Mouse (Mus musculus): ENCODE data around the gene Alpk3. TPM values are rescaled to one million over a fixed set of nuclear protein-coding genes. Genes with fewer than 3 reads are reported as not detected.

The Alpk3 gene
- polyA plus RNA-seq, 1 experiment from 2014 or later, result 0.08 TPM

- ATAC-seq (no peak), DNase-seq (no peak)
- Histone ChIP-seq H3K4me1 (ENCODE audit: insufficient read depth) (peaks cover 22% of the 10 kb centered on the region), H3K27ac (ENCODE audit: low read depth) (no peak overlapping the region), H3K36me3 (replicated peaks; ENCODE audit: insufficient read depth, low read length) (no peaks in the 10 kb centered on the region), H3K4me3 (ENCODE audit: low read depth, low read length) (no peak overlapping the region), H3K9ac (replicated peaks) (no peak overlapping the region), H3K9me3 (ENCODE audit: low read length) (no peaks in the 10 kb centered on the region), H3K4me2 (ENCODE audit: low read depth, low read length) (no peak overlapping the region), H3K27me3 (ENCODE audit: insufficient read depth, low read length) (no peaks in the 10 kb centered on the region)
- TF ChIP-seq CTCF (IDR thresholded peaks at IDR 0.05; ENCODE audit: low read depth), result no peak
- no peak for TF ChIP-seq EP300 (IDR thresholded peaks at IDR 0.05; ENCODE audit: low read depth)
- 76% methylated on average over 11 of the region's 11 CpGs for WGBS (ENCODE audit: insufficient replicate concordance)
These were observed 4.5 kb downstream of the Alpk3 start for GRCm38 (mm10) chr7:81061936-81062335.

- Histone ChIP-seq H3K4me3 (ENCODE audit: low read depth, low read length) (no peak overlapping the region), H3K27ac (ENCODE audit: low read depth) (no peak overlapping the region), H3K4me2 (ENCODE audit: low read depth, low read length) (no peak overlapping the region), H3K4me1 (ENCODE audit: insufficient read depth) (peaks cover 9% of the 10 kb centered on the region), H3K27me3 (ENCODE audit: insufficient read depth, low read length) (no peaks in the 10 kb centered on the region), H3K36me3 (replicated peaks; ENCODE audit: insufficient read depth, low read length) (no peaks in the 10 kb centered on the region), H3K9ac (replicated peaks) (no peak overlapping the region), H3K9me3 (ENCODE audit: low read length) (no peaks in the 10 kb centered on the region)
- ATAC-seq, result no peak
- TF ChIP-seq EP300 (IDR thresholded peaks at IDR 0.05; ENCODE audit: low read depth), result no peak
- no peak for TF ChIP-seq CTCF (IDR thresholded peaks at IDR 0.05; ENCODE audit: low read depth)
- WGBS (ENCODE audit: insufficient replicate concordance), result 82% methylated on average over 9 of the region's 9 CpGs
- DNase-seq, result no peak
These were observed 5.9 kb downstream of the Alpk3 start for GRCm38 (mm10) chr7:81063332-81063731.

DNA sequence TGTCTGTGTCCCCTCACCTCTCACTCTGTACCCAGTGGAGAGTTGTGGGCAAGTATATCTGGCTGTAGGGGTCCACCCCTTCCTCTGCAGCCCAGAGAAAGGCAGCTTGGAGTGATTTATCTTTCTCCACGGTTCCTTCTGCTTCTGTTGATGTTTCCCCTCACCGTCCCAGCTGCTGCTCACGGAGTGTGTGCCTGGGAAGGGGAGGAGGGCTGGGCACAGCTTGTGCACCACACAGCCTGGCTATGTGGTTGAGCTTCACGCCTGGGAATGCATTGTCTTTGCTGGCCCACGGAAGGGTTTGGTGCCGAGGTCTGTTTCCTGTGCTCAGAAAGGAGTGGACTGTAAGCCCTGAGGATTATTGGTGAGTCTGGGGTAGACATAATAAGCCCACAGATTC is 9.3 kb downstream of the Alpk3 start:
- Histone ChIP-seq H3K4me2 (ENCODE audit: low read depth, low read length) (no peak overlapping the region), H3K9me3 (ENCODE audit: low read length) (no peaks in the 10 kb centered on the region), H3K36me3 (replicated peaks; ENCODE audit: insufficient read depth, low read length) (no peaks in the 10 kb centered on the region), H3K27me3 (ENCODE audit: insufficient read depth, low read length) (no peaks in the 10 kb centered on the region), H3K27ac (ENCODE audit: low read depth) (no peak overlapping the region), H3K4me3 (ENCODE audit: low read depth, low read length) (no peak overlapping the region), H3K9ac (replicated peaks) (no peak overlapping the region), H3K4me1 (ENCODE audit: insufficient read depth) (no peaks in the 10 kb centered on the region)
- no peak for DNase-seq
- ATAC-seq, result no peak
- TF ChIP-seq CTCF (IDR thresholded peaks at IDR 0.05; ENCODE audit: low read depth) (no peak), EP300 (IDR thresholded peaks at IDR 0.05; ENCODE audit: low read depth) (no peak)
- WGBS (ENCODE audit: insufficient replicate concordance), result 16% methylated on average over 6 of the region's 6 CpGs

DNA sequence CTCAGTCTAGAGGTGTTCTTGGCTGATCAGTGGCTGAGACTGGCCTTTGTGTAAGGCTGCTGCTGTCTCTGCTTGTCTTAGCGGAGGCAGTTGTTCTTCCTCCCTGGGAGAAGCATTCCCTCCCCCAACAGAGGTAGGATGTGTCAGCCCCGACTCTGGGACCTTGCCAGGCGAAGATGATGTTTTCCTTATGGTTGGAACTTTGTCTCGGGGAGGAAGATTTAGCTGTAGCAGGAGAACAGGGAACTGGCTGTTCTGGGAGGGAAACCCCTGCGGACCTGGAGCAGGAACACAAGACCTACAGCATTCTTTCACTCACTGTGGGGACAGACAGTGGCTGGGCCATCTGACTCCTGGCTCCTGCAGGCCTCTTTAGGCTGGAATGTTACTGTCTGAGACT is 15.1 kb downstream of the Alpk3 start:
- no peak for DNase-seq
- peaks cover 19% of the 10 kb centered on the region for H3K4me1 ChIP-seq (ENCODE audit: insufficient read depth)
- no peak overlapping the region for H3K4me2 ChIP-seq (ENCODE audit: low read depth, low read length)
- no peak overlapping the region for H3K4me3 ChIP-seq (ENCODE audit: low read depth, low read length)
- 69% methylated on average over 5 of the region's 5 CpGs for WGBS (ENCODE audit: insufficient replicate concordance)
- ATAC-seq, result no peak
- no peaks in the 10 kb centered on the region for H3K27me3 ChIP-seq (ENCODE audit: insufficient read depth, low read length)
- TF ChIP-seq CTCF (IDR thresholded peaks at IDR 0.05; ENCODE audit: low read depth) (no peak), EP300 (IDR thresholded peaks at IDR 0.05; ENCODE audit: low read depth) (no peak)
- H3K36me3 ChIP-seq (replicated peaks; ENCODE audit: insufficient read depth, low read length), result no peaks in the 10 kb centered on the region
- H3K9me3 ChIP-seq (ENCODE audit: low read length), result no peaks in the 10 kb centered on the region
- H3K9ac ChIP-seq (replicated peaks), result no peak overlapping the region
- no peak overlapping the region for H3K27ac ChIP-seq (ENCODE audit: low read depth)

GRCm38 (mm10) chr7:81073273-81073672 is 15.9 kb downstream of the Alpk3 start:
- ATAC-seq, result no peak
- Histone ChIP-seq H3K27ac (ENCODE audit: low read depth) (no peak overlapping the region), H3K4me2 (ENCODE audit: low read depth, low read length) (no peak overlapping the region), H3K4me1 (ENCODE audit: insufficient read depth) (peaks cover 19% of the 10 kb centered on the region), H3K36me3 (replicated peaks; ENCODE audit: insufficient read depth, low read length) (no peaks in the 10 kb centered on the region), H3K9me3 (ENCODE audit: low read length) (no peaks in the 10 kb centered on the region), H3K4me3 (ENCODE audit: low read depth, low read length) (no peak overlapping the region), H3K27me3 (ENCODE audit: insufficient read depth, low read length) (no peaks in the 10 kb centered on the region), H3K9ac (replicated peaks) (no peak overlapping the region)
- no peak for DNase-seq
- TF ChIP-seq CTCF (IDR thresholded peaks at IDR 0.05; ENCODE audit: low read depth), result peak; percentile 56
- TF ChIP-seq EP300 (IDR thresholded peaks at IDR 0.05; ENCODE audit: low read depth), result no peak
- WGBS (ENCODE audit: insufficient replicate concordance), result 82% methylated on average over 5 of the region's 5 CpGs

DNA sequence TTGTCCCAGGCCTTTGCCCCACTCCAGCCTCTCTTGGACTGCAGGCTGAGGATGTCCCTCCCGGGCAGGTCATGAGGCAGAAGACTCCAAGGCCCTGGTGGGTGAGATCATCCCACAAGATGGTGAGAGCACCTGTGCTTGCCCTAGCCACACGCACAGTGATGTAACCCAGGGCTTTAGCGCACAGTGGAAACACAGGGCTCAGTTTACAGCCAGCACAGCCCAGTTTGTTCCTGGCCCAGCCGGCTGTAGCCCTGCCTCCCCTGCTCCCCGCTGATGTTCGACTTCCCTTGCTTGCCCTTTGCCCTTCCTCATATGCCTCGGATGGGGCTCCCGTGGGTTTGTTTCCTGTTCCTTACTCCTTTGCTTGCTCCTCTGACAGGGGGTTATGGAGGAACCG is 17.1 kb downstream of the Alpk3 start:
- DNase-seq (peak; percentile 59), ATAC-seq (peak; percentile 86)

DNA sequence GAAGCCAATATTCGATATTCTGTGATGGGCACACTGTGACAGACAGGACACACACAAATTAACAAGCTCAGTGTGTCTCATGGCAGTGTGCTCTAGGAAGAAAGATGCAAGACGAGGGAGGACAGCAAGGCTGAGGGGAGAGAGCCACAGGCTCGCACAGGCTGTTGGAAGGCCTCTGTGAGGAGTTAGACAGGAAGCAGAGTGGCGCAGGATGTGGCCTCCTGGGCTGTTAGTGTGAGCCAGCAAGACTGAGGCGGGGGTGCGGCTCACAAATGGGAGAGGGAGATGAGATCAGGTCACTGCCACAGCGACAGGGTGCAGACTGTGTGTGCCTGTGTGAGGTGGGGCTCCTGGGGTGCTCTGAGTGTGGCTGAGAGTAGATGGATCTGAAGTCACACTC is 17.9 kb downstream of the Alpk3 start:
- H3K27me3 ChIP-seq (ENCODE audit: insufficient read depth, low read length), result no peaks in the 10 kb centered on the region
- DNase-seq, result peak; percentile 45
- H3K9ac ChIP-seq (replicated peaks), result no peak overlapping the region; the same call in 1 of the 2 replicates
- TF ChIP-seq CTCF (IDR thresholded peaks at IDR 0.05; ENCODE audit: low read depth) (no peak), EP300 (IDR thresholded peaks at IDR 0.05; ENCODE audit: low read depth) (no peak)
- no peak overlapping the region for H3K4me3 ChIP-seq (ENCODE audit: low read depth, low read length)
- ATAC-seq, result no peak; the same call in 1 of the 2 replicates
- peak overlapping the region; percentile 18; the same call in 1 of the 2 replicates for H3K4me2 ChIP-seq (ENCODE audit: low read depth, low read length)
- peaks cover 19% of the 10 kb centered on the region for H3K4me1 ChIP-seq (ENCODE audit: insufficient read depth)
- 11% methylated on average over 7 of the region's 7 CpGs for WGBS (ENCODE audit: insufficient replicate concordance)
- no peaks in the 10 kb centered on the region for H3K9me3 ChIP-seq (ENCODE audit: low read length)
- peak overlapping the region; percentile 56 for H3K27ac ChIP-seq (ENCODE audit: low read depth)
- H3K36me3 ChIP-seq (replicated peaks; ENCODE audit: insufficient read depth, low read length), result no peaks in the 10 kb centered on the region

More for the DNA sequence above, 17.1 kb downstream of the Alpk3 start:
- Histone ChIP-seq H3K27ac (ENCODE audit: low read depth) (peak overlapping the region; percentile 56), H3K4me2 (ENCODE audit: low read depth, low read length) (peak overlapping the region; percentile 29; the same call in 1 of the 2 replicates), H3K27me3 (ENCODE audit: insufficient read depth, low read length) (no peaks in the 10 kb centered on the region), H3K9ac (replicated peaks) (0 out of 2 replicates have a peak overlapping the region, but pooled peaks have one; percentile 8), H3K4me1 (ENCODE audit: insufficient read depth) (peaks cover 19% of the 10 kb centered on the region), H3K9me3 (ENCODE audit: low read length) (no peaks in the 10 kb centered on the region), H3K36me3 (replicated peaks; ENCODE audit: insufficient read depth, low read length) (no peaks in the 10 kb centered on the region), H3K4me3 (ENCODE audit: low read depth, low read length) (no peak overlapping the region)
- TF ChIP-seq CTCF (IDR thresholded peaks at IDR 0.05; ENCODE audit: low read depth) (no peak), EP300 (IDR thresholded peaks at IDR 0.05; ENCODE audit: low read depth) (no peak)
- 16% methylated on average over 9 of the region's 9 CpGs for whole genome bisulfite sequencing (ENCODE audit: insufficient replicate concordance)
